Mouse (Mus musculus): ENCODE results near the gene Gm5678. TPM values are rescaled to one million over a fixed set of nuclear protein-coding genes. Genes with fewer than 3 reads are reported as not detected.
A peak's percentile ranks its signal among the peaks of the same experiment; 100 is the strongest.

Gm5678 gene
- polyA plus RNA-seq (2012; rRNA removed) = not detected in 2 replicates

DNA sequence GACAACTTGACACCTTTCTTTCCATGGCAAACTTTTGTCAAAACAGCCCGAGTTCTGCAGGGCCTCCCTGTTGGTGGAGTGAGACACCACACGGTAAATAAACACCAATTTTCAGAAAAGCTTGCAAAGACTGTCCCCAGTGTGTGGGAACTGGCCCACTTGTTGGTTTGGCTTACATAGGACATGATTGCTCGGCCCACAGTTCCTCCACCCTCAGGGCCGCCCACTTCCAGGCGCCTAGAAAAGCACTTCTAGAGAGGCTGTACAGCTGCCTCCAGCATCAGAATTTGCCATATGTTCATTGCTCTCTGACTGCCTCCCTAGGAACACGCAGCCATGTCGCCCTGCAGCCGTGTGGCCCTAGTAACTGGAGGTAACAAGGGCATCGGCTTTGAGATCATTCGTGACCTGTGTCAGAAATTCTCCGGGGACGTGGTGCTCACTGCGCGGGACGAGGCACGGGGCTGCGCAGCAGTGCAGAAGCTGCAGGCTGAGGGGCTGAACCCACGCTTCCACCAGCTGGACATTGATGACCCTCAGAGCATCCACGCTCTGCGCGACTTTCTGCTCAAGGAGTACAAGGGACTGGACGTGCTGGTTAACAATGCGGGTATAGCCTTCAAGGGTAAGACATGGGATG lies at the start of gene Gm5678:
Gene Gm5678 (plus strand): TSS at position 337 of the 640 bp plus-strand sequence.
- Histone ChIP-seq H3K36me3 (ENCODE audit: control insufficient read depth, insufficient read depth, low read length) (no peaks in the 10 kb centered on the region), H3K4me1 (ENCODE audit: control insufficient read depth, insufficient read depth, insufficient read length, low read length) (no peaks in the 10 kb centered on the region), H3K27ac (ENCODE audit: insufficient read depth, low read depth, low read length) (no peak within 1 kb of the TSS), H3K4me3 (ENCODE audit: low read depth, low read length) (no peak within 1 kb of the TSS), H3K27me3 (ENCODE audit: control insufficient read depth, insufficient read depth, low read length) (no peaks in the 10 kb centered on the region)
- TF ChIP-seq POLR2A (IDR thresholded peaks at IDR 0.05; ENCODE audit: low read depth, low read length) (no peak), CTCF (IDR thresholded peaks at IDR 0.05; ENCODE audit: extremely low read depth, insufficient read length, insufficient replicate concordance, low read depth, low read length) (no peak)
- 81% methylated on average over 23 of the region's 23 CpGs for WGBS

- no peak for TF ChIP-seq POLR2A (IDR thresholded peaks at IDR 0.05; ENCODE audit: low read depth, low read length)
- no peak for TF ChIP-seq CTCF (IDR thresholded peaks at IDR 0.05; ENCODE audit: extremely low read depth, insufficient read length, insufficient replicate concordance, low read depth, low read length)
- 0 out of 2 replicates have a peak, but pooled peaks cover 3% of the 10 kb centered on the region for H3K27me3 ChIP-seq (ENCODE audit: control insufficient read depth, insufficient read depth, low read length)
- WGBS = 86% methylated on average over 8 of the region's 8 CpGs
- no peak overlapping the region for H3K27ac ChIP-seq (ENCODE audit: insufficient read depth, low read depth, low read length)
- H3K36me3 ChIP-seq (ENCODE audit: control insufficient read depth, insufficient read depth, low read length) = no peaks in the 10 kb centered on the region
- H3K4me3 ChIP-seq (ENCODE audit: low read depth, low read length) = no peak overlapping the region
- H3K4me1 ChIP-seq (ENCODE audit: control insufficient read depth, insufficient read depth, insufficient read length, low read length) = no peaks in the 10 kb centered on the region
These were observed 49.4 kb upstream of the Gm5678 start for GRCm38 (mm10) chr16:93578346-93579005.

GRCm38 (mm10) chr16:93581125-93581524 lies 46.8 kb upstream of the Gm5678 start:
- TF ChIP-seq POLR2A (IDR thresholded peaks at IDR 0.05; ENCODE audit: low read depth, low read length) (no peak), CTCF (IDR thresholded peaks at IDR 0.05; ENCODE audit: extremely low read depth, insufficient read length, insufficient replicate concordance, low read depth, low read length) (no peak)
- 83% methylated on average over 6 of the region's 6 CpGs for WGBS

GRCm38 (mm10) chr16:93584976-93585702 lies 42.8 kb upstream of the Gm5678 start:
- WGBS = 80% methylated on average over 24 of the region's 24 CpGs
- no peak overlapping the region for H3K4me3 ChIP-seq (ENCODE audit: low read depth, low read length)

More at GRCm38 (mm10) chr16:93581125-93581524, 46.8 kb upstream of the Gm5678 start:
- no peak overlapping the region for H3K4me3 ChIP-seq (ENCODE audit: low read depth, low read length)
- H3K27me3 ChIP-seq (ENCODE audit: control insufficient read depth, insufficient read depth, low read length) = 0 out of 2 replicates have a peak, but pooled peaks cover 3% of the 10 kb centered on the region
- H3K36me3 ChIP-seq (ENCODE audit: control insufficient read depth, insufficient read depth, low read length) = peaks cover 2% of the 10 kb centered on the region; the same call in 1 of the 2 replicates
- H3K4me1 ChIP-seq (ENCODE audit: control insufficient read depth, insufficient read depth, insufficient read length, low read length) = no peaks in the 10 kb centered on the region
- no peak overlapping the region for H3K27ac ChIP-seq (ENCODE audit: insufficient read depth, low read depth, low read length)

DNA sequence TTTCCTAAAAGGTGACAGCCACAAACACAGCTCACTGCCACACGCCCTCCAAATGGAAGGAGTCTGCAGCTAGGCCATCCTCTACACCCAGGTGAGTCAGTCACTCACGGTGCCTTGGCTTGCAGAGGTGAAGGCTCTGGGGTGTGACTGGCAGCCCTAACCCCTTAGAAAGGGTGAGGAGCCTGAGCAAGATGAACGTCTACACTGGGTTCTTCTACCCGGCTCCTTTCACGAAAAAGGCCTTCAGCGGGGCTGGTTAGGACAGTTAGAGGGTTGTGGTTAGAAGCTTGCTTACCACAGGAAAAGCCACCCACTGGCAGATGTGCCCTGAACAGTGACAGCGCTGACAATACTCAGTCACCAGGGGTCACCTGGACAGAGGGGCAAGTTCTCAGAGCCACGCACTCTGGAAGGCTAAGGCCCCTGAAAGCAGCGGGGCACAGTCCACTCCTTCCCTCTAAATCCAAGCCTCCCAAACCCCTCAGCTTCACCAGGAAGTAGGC lies 42.1 kb upstream of the Gm5678 start:
- Histone ChIP-seq H3K4me3 (ENCODE audit: low read depth, low read length) (peak overlapping the region; percentile 4; the same call in 1 of the 2 replicates), H3K27me3 (ENCODE audit: control insufficient read depth, insufficient read depth, low read length) (no peaks in the 10 kb centered on the region), H3K4me1 (ENCODE audit: control insufficient read depth, insufficient read depth, insufficient read length, low read length) (no peaks in the 10 kb centered on the region), H3K27ac (ENCODE audit: insufficient read depth, low read depth, low read length) (no peak overlapping the region), H3K36me3 (ENCODE audit: control insufficient read depth, insufficient read depth, low read length) (peaks cover 4% of the 10 kb centered on the region; the same call in 1 of the 2 replicates)
- no peak for TF ChIP-seq POLR2A (IDR thresholded peaks at IDR 0.05; ENCODE audit: low read depth, low read length)
- TF ChIP-seq CTCF (IDR thresholded peaks at IDR 0.05; ENCODE audit: extremely low read depth, insufficient read length, insufficient replicate concordance, low read depth, low read length) = no peak
- WGBS = 81% methylated on average over 9 of the region's 9 CpGs

More at GRCm38 (mm10) chr16:93584976-93585702, 42.8 kb upstream of the Gm5678 start:
- TF ChIP-seq POLR2A (IDR thresholded peaks at IDR 0.05; ENCODE audit: low read depth, low read length) (no peak), CTCF (IDR thresholded peaks at IDR 0.05; ENCODE audit: extremely low read depth, insufficient read length, insufficient replicate concordance, low read depth, low read length) (no peak)
- H3K27ac ChIP-seq (ENCODE audit: insufficient read depth, low read depth, low read length) = no peak overlapping the region
- peaks cover 4% of the 10 kb centered on the region; the same call in 1 of the 2 replicates for H3K36me3 ChIP-seq (ENCODE audit: control insufficient read depth, insufficient read depth, low read length)
- no peaks in the 10 kb centered on the region for H3K27me3 ChIP-seq (ENCODE audit: control insufficient read depth, insufficient read depth, low read length)
- H3K4me1 ChIP-seq (ENCODE audit: control insufficient read depth, insufficient read depth, insufficient read length, low read length) = no peaks in the 10 kb centered on the region

GRCm38 (mm10) chr16:93586382-93586781 lies 41.5 kb upstream of the Gm5678 start:
- no peak for TF ChIP-seq POLR2A (IDR thresholded peaks at IDR 0.05; ENCODE audit: low read depth, low read length)
- TF ChIP-seq CTCF (IDR thresholded peaks at IDR 0.05; ENCODE audit: extremely low read depth, insufficient read length, insufficient replicate concordance, low read depth, low read length) = no peak

More at GRCm38 (mm10) chr16:93586382-93586781, 41.5 kb upstream of the Gm5678 start:
- peaks cover 4% of the 10 kb centered on the region; the same call in 1 of the 2 replicates for H3K36me3 ChIP-seq (ENCODE audit: control insufficient read depth, insufficient read depth, low read length)
- no peak overlapping the region for H3K27ac ChIP-seq (ENCODE audit: insufficient read depth, low read depth, low read length)
- WGBS = 82% methylated on average over 8 of the region's 8 CpGs
- no peaks in the 10 kb centered on the region for H3K27me3 ChIP-seq (ENCODE audit: control insufficient read depth, insufficient read depth, low read length)
- H3K4me3 ChIP-seq (ENCODE audit: low read depth, low read length) = peak overlapping the region; percentile 4
- no peaks in the 10 kb centered on the region for H3K4me1 ChIP-seq (ENCODE audit: control insufficient read depth, insufficient read depth, insufficient read length, low read length)

Measured in small intestine, adult 2 months (tissue).